Mouse (Mus musculus): ENCODE data around the gene Map3k3. TPM values are rescaled to one million over a fixed set of nuclear protein-coding genes. Genes with fewer than 3 reads are reported as not detected.

Gene Map3k3
- polyA plus RNA-seq, 1 experiment = 11.3 TPM

GRCm38 (mm10) chr11:106045780-106046179 is 38.6 kb upstream of the Map3k3 start:
- Histone ChIP-seq H3K27ac (ENCODE audit: control insufficient read depth, insufficient read depth, low read depth, low read length) (no peak overlapping the region), H3K36me3 (ENCODE audit: control insufficient read depth, insufficient read depth, low read length) (peaks cover 3% of the 10 kb centered on the region)
- TF ChIP-seq CTCF (IDR thresholded peaks at IDR 0.05; ENCODE audit: control insufficient read depth, insufficient read depth, insufficient replicate concordance, low read depth, low read length) = no peak
- TF ChIP-seq POLR2A (IDR thresholded peaks at IDR 0.05; ENCODE audit: control insufficient read depth, low read depth, low read length) = no peak

GRCm38 (mm10) chr11:106046584-106046983 is 37.8 kb upstream of the Map3k3 start:
- TF ChIP-seq POLR2A (IDR thresholded peaks at IDR 0.05; ENCODE audit: control insufficient read depth, low read depth, low read length) (no peak), CTCF (IDR thresholded peaks at IDR 0.05; ENCODE audit: control insufficient read depth, insufficient read depth, insufficient replicate concordance, low read depth, low read length) (no peak)
- Histone ChIP-seq H3K36me3 (ENCODE audit: control insufficient read depth, insufficient read depth, low read length) (peaks cover 3% of the 10 kb centered on the region), H3K4me3 (ENCODE audit: control insufficient read depth, low read depth, low read length) (no peak overlapping the region), H3K27ac (ENCODE audit: control insufficient read depth, insufficient read depth, low read depth, low read length) (no peak overlapping the region), H3K27me3 (ENCODE audit: control insufficient read depth, insufficient read depth, low read length) (no peaks in the 10 kb centered on the region), H3K4me1 (ENCODE audit: control insufficient read depth, insufficient read depth, low read length) (no peaks in the 10 kb centered on the region; the same call in 1 of the 2 replicates)

More at GRCm38 (mm10) chr11:106045780-106046179, 38.6 kb upstream of the Map3k3 start:
- no peak overlapping the region for H3K4me3 ChIP-seq (ENCODE audit: control insufficient read depth, low read depth, low read length)
- H3K4me1 ChIP-seq (ENCODE audit: control insufficient read depth, insufficient read depth, low read length) = no peaks in the 10 kb centered on the region; the same call in 1 of the 2 replicates
- H3K27me3 ChIP-seq (ENCODE audit: control insufficient read depth, insufficient read depth, low read length) = no peaks in the 10 kb centered on the region

GRCm38 (mm10) chr11:106053921-106054320 is 30.5 kb upstream of the Map3k3 start:
- Histone ChIP-seq H3K36me3 (ENCODE audit: control insufficient read depth, insufficient read depth, low read length) (peaks cover 4% of the 10 kb centered on the region), H3K4me3 (ENCODE audit: control insufficient read depth, low read depth, low read length) (no peak overlapping the region), H3K27me3 (ENCODE audit: control insufficient read depth, insufficient read depth, low read length) (no peaks in the 10 kb centered on the region), H3K27ac (ENCODE audit: control insufficient read depth, insufficient read depth, low read depth, low read length) (no peak overlapping the region), H3K4me1 (ENCODE audit: control insufficient read depth, insufficient read depth, low read length) (no peaks in the 10 kb centered on the region)
- TF ChIP-seq POLR2A (IDR thresholded peaks at IDR 0.05; ENCODE audit: control insufficient read depth, low read depth, low read length) (no peak), CTCF (IDR thresholded peaks at IDR 0.05; ENCODE audit: control insufficient read depth, insufficient read depth, insufficient replicate concordance, low read depth, low read length) (no peak)

GRCm38 (mm10) chr11:106054600-106054999 is 29.8 kb upstream of the Map3k3 start:
- H3K4me1 ChIP-seq (ENCODE audit: control insufficient read depth, insufficient read depth, low read length) = no peaks in the 10 kb centered on the region
- peaks cover 6% of the 10 kb centered on the region for H3K36me3 ChIP-seq (ENCODE audit: control insufficient read depth, insufficient read depth, low read length)

GRCm38 (mm10) chr11:106055341-106055740 is 29.1 kb upstream of the Map3k3 start:
- no peak overlapping the region for H3K27ac ChIP-seq (ENCODE audit: control insufficient read depth, insufficient read depth, low read depth, low read length)
- H3K4me1 ChIP-seq (ENCODE audit: control insufficient read depth, insufficient read depth, low read length) = no peaks in the 10 kb centered on the region
- no peaks in the 10 kb centered on the region for H3K27me3 ChIP-seq (ENCODE audit: control insufficient read depth, insufficient read depth, low read length)
- H3K4me3 ChIP-seq (ENCODE audit: control insufficient read depth, low read depth, low read length) = no peak overlapping the region
- H3K36me3 ChIP-seq (ENCODE audit: control insufficient read depth, insufficient read depth, low read length) = peaks cover 6% of the 10 kb centered on the region
- no peak for TF ChIP-seq POLR2A (IDR thresholded peaks at IDR 0.05; ENCODE audit: control insufficient read depth, low read depth, low read length)
- TF ChIP-seq CTCF (IDR thresholded peaks at IDR 0.05; ENCODE audit: control insufficient read depth, insufficient read depth, insufficient replicate concordance, low read depth, low read length) = no peak

More at GRCm38 (mm10) chr11:106054600-106054999, 29.8 kb upstream of the Map3k3 start:
- no peak overlapping the region for H3K27ac ChIP-seq (ENCODE audit: control insufficient read depth, insufficient read depth, low read depth, low read length)
- no peaks in the 10 kb centered on the region for H3K27me3 ChIP-seq (ENCODE audit: control insufficient read depth, insufficient read depth, low read length)
- no peak overlapping the region for H3K4me3 ChIP-seq (ENCODE audit: control insufficient read depth, low read depth, low read length)
- TF ChIP-seq CTCF (IDR thresholded peaks at IDR 0.05; ENCODE audit: control insufficient read depth, insufficient read depth, insufficient replicate concordance, low read depth, low read length) (no peak), POLR2A (IDR thresholded peaks at IDR 0.05; ENCODE audit: control insufficient read depth, low read depth, low read length) (no peak)

- H3K27ac ChIP-seq (ENCODE audit: control insufficient read depth, insufficient read depth, low read depth, low read length) = no peak overlapping the region
- TF ChIP-seq CTCF (IDR thresholded peaks at IDR 0.05; ENCODE audit: control insufficient read depth, insufficient read depth, insufficient replicate concordance, low read depth, low read length) (no peak), POLR2A (IDR thresholded peaks at IDR 0.05; ENCODE audit: control insufficient read depth, low read depth, low read length) (no peak)
- H3K4me1 ChIP-seq (ENCODE audit: control insufficient read depth, insufficient read depth, low read length) = no peaks in the 10 kb centered on the region
- peaks cover 6% of the 10 kb centered on the region; the same call in 1 of the 2 replicates for H3K36me3 ChIP-seq (ENCODE audit: control insufficient read depth, insufficient read depth, low read length)
- no peaks in the 10 kb centered on the region for H3K27me3 ChIP-seq (ENCODE audit: control insufficient read depth, insufficient read depth, low read length)
- H3K4me3 ChIP-seq (ENCODE audit: control insufficient read depth, low read depth, low read length) = no peak overlapping the region
These were observed 27.5 kb upstream of the Map3k3 start for GRCm38 (mm10) chr11:106056819-106057491.

GRCm38 (mm10) chr11:106058020-106058419 is 26.4 kb upstream of the Map3k3 start:
- Histone ChIP-seq H3K4me3 (ENCODE audit: control insufficient read depth, low read depth, low read length) (no peak overlapping the region), H3K27ac (ENCODE audit: control insufficient read depth, insufficient read depth, low read depth, low read length) (no peak overlapping the region), H3K36me3 (ENCODE audit: control insufficient read depth, insufficient read depth, low read length) (peaks cover 3% of the 10 kb centered on the region; the same call in 1 of the 2 replicates), H3K27me3 (ENCODE audit: control insufficient read depth, insufficient read depth, low read length) (no peaks in the 10 kb centered on the region), H3K4me1 (ENCODE audit: control insufficient read depth, insufficient read depth, low read length) (no peaks in the 10 kb centered on the region)
- TF ChIP-seq CTCF (IDR thresholded peaks at IDR 0.05; ENCODE audit: control insufficient read depth, insufficient read depth, insufficient replicate concordance, low read depth, low read length) (no peak), POLR2A (IDR thresholded peaks at IDR 0.05; ENCODE audit: control insufficient read depth, low read depth, low read length) (no peak)

Measured in testis, adult 2 months (tissue).